In genomic region chr14:45455651-45456501, GRCm38 (mm10) we compare ENCODE assay signal across 9 mouse cellular contexts. TPM values are rescaled to one million over a fixed set of nuclear protein-coding genes. Genes with fewer than 3 reads are reported as not detected.
A peak's percentile ranks its signal among the peaks of the same experiment; 100 is the strongest.
DNase-seq lines count a peak whose midpoint lies in the region; ATAC-seq lines count a peak whose summit lies in the region.
"Had no signal": no experiment of that assay in that cellular context is flagged by ENCODE, and none has a peak within 500 bp of the region (broad histone marks: within the 10 kb centered on the region; RNA-seq: fewer than 3 reads in every experiment).

No protein-coding gene starts in this region.

- H3K9ac ChIP-seq in embryonic facial prominence, embryonic 14.5 days (ENCODE audit: low read depth, low read length): no peak overlapping the region
- H3K9ac ChIP-seq in heart, embryonic 14.5 days (ENCODE audit: low read length): no peak overlapping the region
- H3K9ac ChIP-seq in midbrain, embryonic 14.5 days (replicated peaks; ENCODE audit: low read length): no peak overlapping the region

- peaks cover 10% of the 10 kb centered on the region for H3K4me1 ChIP-seq in embryonic facial prominence, embryonic 14.5 days (ENCODE audit: control insufficient read depth, insufficient read depth, low read length)
- H3K4me1 ChIP-seq in heart, embryonic 14.5 days (ENCODE audit: control insufficient read depth in 2 of 2, insufficient read depth in 2 of 2, low read length in 2 of 2): peaks cover 39 to 50% of the 10 kb centered on the region in 2 experiments
- H3K4me1 ChIP-seq in midbrain, embryonic 14.5 days (ENCODE audit: control insufficient read depth, insufficient read depth, low read length): peaks cover 11% of the 10 kb centered on the region

- peaks cover 32% of the 10 kb centered on the region for H3K36me3 ChIP-seq in embryonic facial prominence, embryonic 14.5 days (ENCODE audit: control insufficient read depth, insufficient read depth, low read length)
- H3K36me3 ChIP-seq in heart, embryonic 14.5 days (ENCODE audit: control insufficient read depth, insufficient read depth, low read length): peaks cover 37% of the 10 kb centered on the region
- H3K36me3 ChIP-seq in midbrain, embryonic 14.5 days (ENCODE audit: control insufficient read depth, insufficient read depth, low read length): peaks cover 21% of the 10 kb centered on the region

- intact Hi-C loops in left cerebral cortex, postnatal 14 days (cut with DNase I): no loop called here
- intact Hi-C loops in left cerebral cortex, postnatal 4 days (cut with DNase I): no loop called here

- no peak for ATAC-seq in embryonic facial prominence, embryonic 14.5 days (ENCODE audit: low read depth)
- no peak for ATAC-seq in heart, embryonic 14.5 days (ENCODE audit: insufficient number of reproducible peaks, insufficient read depth, low FRiP score, low read depth)
- no peak for ATAC-seq in midbrain, embryonic 14.5 days (ENCODE audit: low FRiP score, low TSS enrichment)
- ATAC-seq in megakaryocyte-erythroid progenitor cell, adult 5-6 weeks (replicated peaks; ENCODE audit: low FRiP score, low TSS enrichment, poor library complexity, severe bottlenecking): no peak
- ATAC-seq: Patski had no signal

- 48% methylated on average over 12 of the region's 12 CpGs for WGBS in embryonic facial prominence, embryonic 14.5 days
- WGBS in heart, embryonic 14.5 days: 52% methylated on average over 12 of the region's 12 CpGs
- WGBS in midbrain, embryonic 14.5 days: 70% methylated on average over 12 of the region's 12 CpGs

- no peak overlapping the region for H3K4me2 ChIP-seq in embryonic facial prominence, embryonic 14.5 days (ENCODE audit: low read depth, low read length)
- no peak overlapping the region for H3K4me2 ChIP-seq in heart, embryonic 14.5 days (ENCODE audit: low read length)
- H3K4me2 ChIP-seq in midbrain, embryonic 14.5 days (ENCODE audit: low read length): no peak overlapping the region

- no peak overlapping the region for H3K4me3 ChIP-seq in embryonic facial prominence, embryonic 14.5 days (ENCODE audit: low read depth, low read length)
- no peak overlapping the region for H3K4me3 ChIP-seq in heart, embryonic 14.5 days (ENCODE audit: control insufficient read depth in 1 of 2, insufficient read depth in 1 of 2, low read depth in 1 of 2, low read length in 2 of 2)
- no peak overlapping the region for H3K4me3 ChIP-seq in midbrain, embryonic 14.5 days (replicated peaks; ENCODE audit: low read depth, low read length)

- H3K27ac ChIP-seq in embryonic facial prominence, embryonic 14.5 days (replicated peaks; ENCODE audit: low read depth, low read length): peak overlapping the region; percentile 29; the same call in 1 of the 2 replicates
- H3K27ac ChIP-seq in heart, embryonic 14.5 days (replicated peaks in 1 of 2; ENCODE audit: control insufficient read depth in 1 of 2, insufficient read depth in 1 of 2, low read depth in 2 of 2, low read length in 2 of 2): peak overlapping the region; percentile 55 to 81
- peak overlapping the region; percentile 61 for H3K27ac ChIP-seq in midbrain, embryonic 14.5 days (replicated peaks; ENCODE audit: low read depth, low read length)

- no peaks in the 10 kb centered on the region for H3K27me3 ChIP-seq in embryonic facial prominence, embryonic 14.5 days (replicated peaks; ENCODE audit: control insufficient read depth, insufficient read depth, low read length)
- no peaks in the 10 kb centered on the region for H3K27me3 ChIP-seq in heart, embryonic 14.5 days (ENCODE audit: control insufficient read depth, insufficient read depth, low read length)
- no peaks in the 10 kb centered on the region for H3K27me3 ChIP-seq in midbrain, embryonic 14.5 days (ENCODE audit: control insufficient read depth, insufficient read depth, low read length)
- H3K27me3 ChIP-seq: Patski had no signal

- H3K9me3 ChIP-seq in embryonic facial prominence, embryonic 14.5 days (ENCODE audit: control insufficient read depth, low read length): no peaks in the 10 kb centered on the region
- H3K9me3 ChIP-seq in heart, embryonic 14.5 days (ENCODE audit: control insufficient read depth, low read length): no peaks in the 10 kb centered on the region
- no peaks in the 10 kb centered on the region for H3K9me3 ChIP-seq in midbrain, embryonic 14.5 days (ENCODE audit: control insufficient read depth, low read length)

- peak; percentile 38 to 85 for DNase-seq in left cerebral cortex, postnatal 14 days (ENCODE audit: low spot score in 2 of 2)
- no peak for DNase-seq in left cerebral cortex, postnatal 4 days
- DNase-seq in embryonic facial prominence, embryonic 14.5 days (ENCODE audit: low spot score): no peak
- no peak for DNase-seq in midbrain, embryonic 14.5 days
- no peak for DNase-seq in cerebellum, postnatal 25 days
- DNase-seq: cerebellum, adult 8-10 months had no signal

RNA-seq across cellular contexts. Expression of gene Gnpnat1, which starts 51.2 kb away (rescaled TPM):
- 10 to 100 TPM; 12.3 to 12.7 TPM for total RNA-seq in left cerebral cortex, postnatal 14 days (2021)
- total RNA-seq in left cerebral cortex, postnatal 4 days (2021): 10 to 100 TPM; 14.8 to 17.6 TPM
- 51.1 and 55.5 TPM in 2 replicates for polyA plus RNA-seq in embryonic facial prominence, embryonic 14.5 days (2014; fragmentation: Nextera tagmentation; extraction: Ambion mirVana)
- polyA plus RNA-seq in heart, embryonic 14.5 days (2014; fragmentation: Nextera tagmentation; extraction: Ambion mirVana): 22.6 and 23.9 TPM in 2 replicates
- 31.6 and 32.3 TPM in 2 replicates for polyA plus RNA-seq in midbrain, embryonic 14.5 days (2014; fragmentation: Nextera tagmentation; extraction: Ambion mirVana)
- 11.8 and 21.3 TPM in 2 replicates for total RNA-seq in megakaryocyte-erythroid progenitor cell, adult 5-6 weeks (2014; fragmentation: Nextera tagmentation)
- 14.5 and 23.6 TPM in 2 replicates for total RNA-seq in megakaryocyte-erythroid progenitor cell, adult 5-6 weeks (2017)

Comparison
In these comparisons a context has a peak if more than half of its experiments do, and no peak if none do; other contexts are left out.
1. DNase-seq: peak in left cerebral cortex, postnatal 14 days (2 of 2); none in left cerebral cortex, postnatal 4 days (single experiment), embryonic facial prominence, embryonic 14.5 days (single experiment), midbrain, embryonic 14.5 days (single experiment) and cerebellum, postnatal 25 days (0 of 2).
2. Peak in every context shown above with its lines, with median percentiles within 50 percentile points of each other: H3K27ac ChIP-seq.